Mouse (Mus musculus) lung, adult 2 months (tissue): ENCODE results near the gene Sac3d1.
"Not testable (repeated sequence)": the region's sequence is repeated elsewhere in the genome, so short reads cannot be mapped to it uniquely, and the experiment has no call there.

Source experiments
- CTCF ChIP-seq: fragments of 200-500 bp; IDR thresholded peaks from 2 replicates; pipeline ENCODE4 v1.5.1; 2011; ENCODE audit warnings: mild to moderate bottlenecking, low read length, control low read depth; ENCODE audit not compliant: insufficient read depth
- POLR2A ChIP-seq: fragments of 200-500 bp; IDR thresholded peaks from 2 replicates; pipeline ENCODE4 v1.6.1; 2011; ENCODE audit warnings: low read depth, mild to moderate bottlenecking, control low read depth, low read length, borderline replicate concordance; ENCODE audit errors: extremely low read depth

GRCm38 (mm10) chr19:6133197-6133596 is 14.7 kb upstream of the Sac3d1 start:
- not testable (repeated sequence) for TF ChIP-seq POLR2A, CTCF
